Mouse (Mus musculus) embryonic facial prominence, embryonic 14.5 days (tissue): ENCODE measurements around the gene Slc4a4. TPM values are rescaled to one million over a fixed set of nuclear protein-coding genes. Genes with fewer than 3 reads are reported as not detected.
A peak's percentile ranks its signal among the peaks of the same experiment; 100 is the strongest.

Experiments
- ATAC-seq: fragments of 200-750 bp; cut with Nextera tagmentation; 2 replicates; pipeline ENCODE4 v1.8.0; 2017; ENCODE audit warnings: low read depth, moderate number of reproducible peaks, moderate TSS enrichment
- DNase-seq: peaks from one replicate; pipeline ENCODE4 v3.0.0-alpha.2; 2015; ENCODE audit warnings: low spot score
- H3K27ac ChIP-seq: fragments of 300-500 bp; sonication (generic); replicated peaks from 2 replicates; pipeline ENCODE4 v1.5.1; 2014; ENCODE audit warnings: low read depth, mild to moderate bottlenecking, low read length, moderate library complexity
- H3K27me3 ChIP-seq: fragments of 300-500 bp; sonication (generic); replicated peaks from 2 replicates; pipeline ENCODE4 v1.6.1; 2014; ENCODE audit warnings: low read length; ENCODE audit not compliant: control insufficient read depth, insufficient read depth
- H3K36me3 ChIP-seq: fragments of 300-500 bp; sonication (generic); 2 replicates; pipeline ENCODE4 v1.6.1; 2014; ENCODE audit warnings: low read length, mixed read lengths; ENCODE audit not compliant: control insufficient read depth, insufficient read depth
- H3K4me1 ChIP-seq: fragments of 300-500 bp; sonication (generic); 2 replicates; pipeline ENCODE4 v1.6.1; 2014; ENCODE audit warnings: antibody characterized with exemption, low read length; ENCODE audit not compliant: control insufficient read depth, insufficient read depth
- H3K4me2 ChIP-seq: fragments of 300-500 bp; sonication (generic); 2 replicates; pipeline ENCODE4 v1.6.1; 2014; ENCODE audit warnings: low read depth, mild to moderate bottlenecking, low read length, moderate library complexity, mixed read lengths
- H3K4me3 ChIP-seq: fragments of 300-500 bp; sonication (generic); 2 replicates; pipeline ENCODE4 v1.5.1; 2014; ENCODE audit warnings: low read depth, mild to moderate bottlenecking, low read length
- H3K9ac ChIP-seq: fragments of 300-500 bp; sonication (generic); 2 replicates; pipeline ENCODE4 v1.6.1; 2014; ENCODE audit warnings: low read depth, mild to moderate bottlenecking, low read length, moderate library complexity, mixed read lengths
- H3K9me3 ChIP-seq: fragments of 300-500 bp; sonication (generic); 2 replicates; pipeline ENCODE4 v1.6.1; 2016; ENCODE audit warnings: low read length; ENCODE audit not compliant: control insufficient read depth
- whole genome bisulfite sequencing: fragments of 180-500 bp; shearing (Covaris S2); extraction: QIAGEN DNeasy Blood & Tissue Kit; methylation state at CpG from one replicate; pipeline ENCODE4 v1.1.7; 2014; 5-methylcytosine and 5-hydroxymethylcytosine counted together
- polyA plus RNA-seq: library from polyadenylated mRNA; unstranded; fragments of >200 nt; fragmentation: Nextera tagmentation; extraction: Ambion mirVana; gene quantifications from 2 replicates; pipeline ENCODE4 v1.2.1, GENCODE M21; 2014

Gene Slc4a4
- polyA plus RNA-seq, 1 experiment from 2014 or later = 4.0 TPM

- H3K36me3 ChIP-seq = no peaks in the 10 kb centered on the region
- H3K9me3 ChIP-seq = no peaks in the 10 kb centered on the region
- H3K27me3 ChIP-seq = no peaks in the 10 kb centered on the region
- H3K4me1 ChIP-seq = no peaks in the 10 kb centered on the region
- WGBS = 79% methylated on average over 5 of the region's 5 CpGs
- H3K27ac ChIP-seq = no peak overlapping the region
- no peak overlapping the region for H3K4me2 ChIP-seq
- ATAC-seq (no peak), DNase-seq (no peak)
- H3K9ac ChIP-seq = no peak overlapping the region
- H3K4me3 ChIP-seq = no peak overlapping the region
These were observed 365.2 kb downstream of the Slc4a4 start for GRCm38 (mm10) chr5:89251806-89252205.

GRCm38 (mm10) chr5:89259804-89260492, 373.3 kb downstream of the Slc4a4 start:
- peak; percentile 53 for DNase-seq
- 87% methylated on average over 9 of the region's 9 CpGs for WGBS
- ATAC-seq = no peak
- Histone ChIP-seq H3K27ac (no peak overlapping the region), H3K4me3 (no peak overlapping the region), H3K27me3 (no peaks in the 10 kb centered on the region), H3K4me1 (peaks cover 3% of the 10 kb centered on the region; the same call in 1 of the 2 replicates), H3K9me3 (no peaks in the 10 kb centered on the region), H3K4me2 (no peak overlapping the region), H3K36me3 (no peaks in the 10 kb centered on the region), H3K9ac (no peak overlapping the region)

GRCm38 (mm10) chr5:89277049-89277448, 390.4 kb downstream of the Slc4a4 start:
- Histone ChIP-seq H3K9me3 (no peaks in the 10 kb centered on the region), H3K4me2 (no peak overlapping the region), H3K36me3 (no peaks in the 10 kb centered on the region), H3K27me3 (no peaks in the 10 kb centered on the region), H3K9ac (no peak overlapping the region), H3K4me3 (no peak overlapping the region), H3K27ac (no peak overlapping the region), H3K4me1 (no peaks in the 10 kb centered on the region)
- 90% methylated on average over 2 of the region's 2 CpGs for WGBS
- ATAC-seq (no peak), DNase-seq (no peak)

DNA sequence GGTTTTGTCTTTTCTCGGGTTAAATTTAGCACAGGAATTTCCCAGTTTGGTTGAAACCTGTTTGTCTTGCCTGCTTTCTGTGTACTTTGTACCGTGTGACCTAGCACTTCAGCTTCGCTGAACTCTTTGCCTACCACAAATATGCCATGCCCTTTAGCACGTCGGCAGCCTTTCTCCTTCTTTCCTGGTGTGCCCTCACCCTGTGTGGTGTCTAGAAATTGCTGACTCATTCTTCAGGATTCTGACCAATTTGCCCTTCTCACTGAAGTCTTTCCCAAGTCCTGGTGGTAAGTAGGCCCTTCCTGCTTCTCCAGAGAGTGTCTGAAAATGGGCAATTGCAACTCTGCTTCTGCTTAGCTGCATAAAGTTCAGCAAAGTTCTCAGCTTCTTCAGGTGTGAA, 391.0 kb downstream of the Slc4a4 start:
- no peak overlapping the region for H3K27ac ChIP-seq
- WGBS = 75% methylated on average over 5 of the region's 5 CpGs
- no peaks in the 10 kb centered on the region for H3K9me3 ChIP-seq
- DNase-seq (no peak), ATAC-seq (no peak)
- H3K36me3 ChIP-seq = no peaks in the 10 kb centered on the region
- no peaks in the 10 kb centered on the region for H3K4me1 ChIP-seq
- H3K27me3 ChIP-seq = no peaks in the 10 kb centered on the region
- no peak overlapping the region for H3K9ac ChIP-seq
- H3K4me3 ChIP-seq = no peak overlapping the region
- H3K4me2 ChIP-seq = no peak overlapping the region

DNA sequence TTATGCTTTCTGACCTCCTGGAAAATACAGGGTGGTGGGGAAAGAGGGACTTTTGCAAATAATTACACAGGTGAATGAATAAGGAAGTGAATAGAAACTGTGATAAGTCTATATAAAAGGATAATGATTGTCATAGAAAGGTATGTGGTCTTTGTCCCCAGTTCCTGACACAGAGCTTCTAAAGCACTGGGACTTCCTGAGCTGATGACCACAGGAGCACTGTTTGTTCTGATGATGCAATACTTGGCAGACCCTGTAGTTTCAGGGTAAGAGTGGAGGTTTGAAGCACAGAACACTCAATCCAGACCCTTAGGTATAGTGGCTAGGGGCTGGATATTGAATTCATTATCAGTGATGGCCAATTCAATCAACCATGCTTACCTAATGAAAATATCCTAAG, 391.7 kb downstream of the Slc4a4 start:
- ATAC-seq = no peak
- no peak overlapping the region for H3K4me2 ChIP-seq
- no peak for DNase-seq
- no peaks in the 10 kb centered on the region for H3K9me3 ChIP-seq
- no peak overlapping the region for H3K27ac ChIP-seq
- no peaks in the 10 kb centered on the region for H3K36me3 ChIP-seq
- H3K4me1 ChIP-seq = no peaks in the 10 kb centered on the region
- no peak overlapping the region for H3K4me3 ChIP-seq
- H3K27me3 ChIP-seq = no peaks in the 10 kb centered on the region
- H3K9ac ChIP-seq = no peak overlapping the region

DNA sequence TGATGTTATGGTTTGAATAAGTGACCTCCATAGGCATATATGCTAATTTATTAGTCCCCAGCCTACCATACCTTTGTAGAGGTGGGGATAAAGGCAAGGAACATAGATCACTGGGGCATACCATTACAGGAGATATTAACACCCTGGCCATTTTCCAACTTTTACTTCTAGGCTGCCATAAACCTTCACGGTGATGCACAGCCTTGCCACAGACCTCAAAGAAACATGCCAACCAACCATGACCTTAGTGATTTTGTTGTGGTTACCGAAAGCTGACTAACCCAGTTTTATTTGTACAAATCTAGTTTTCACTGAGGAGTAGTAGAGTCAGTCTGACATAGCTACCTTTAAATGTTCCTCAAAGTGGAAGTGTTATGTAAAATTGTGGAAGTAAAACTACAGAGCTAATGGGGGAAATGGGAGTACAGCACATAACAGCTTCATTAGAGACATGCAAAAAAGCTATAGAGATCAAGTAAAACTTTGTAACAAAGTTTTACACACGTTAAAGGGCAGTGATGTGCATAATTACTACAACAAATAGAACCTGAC, 393.8 kb downstream of the Slc4a4 start:
- WGBS = 67% methylated on average over 3 of the region's 3 CpGs
- Histone ChIP-seq H3K27me3 (no peaks in the 10 kb centered on the region), H3K27ac (no peak overlapping the region), H3K4me2 (no peak overlapping the region), H3K9ac (no peak overlapping the region), H3K9me3 (no peaks in the 10 kb centered on the region), H3K4me3 (no peak overlapping the region), H3K36me3 (no peaks in the 10 kb centered on the region), H3K4me1 (no peaks in the 10 kb centered on the region)
- DNase-seq (no peak), ATAC-seq (no peak)

Other genes with a start within 250 kb of the Slc4a4 start
- gene Grsf1, start 210.6 kb upstream of the Slc4a4 start, polyA plus RNA-seq = 64.1 and 64.6 TPM in 2 replicates
- gene Mob1b, start 166.0 kb upstream of the Slc4a4 start, polyA plus RNA-seq = 14.3 and 16.1 TPM in 2 replicates
- 36.9 and 41.6 TPM in 2 replicates for gene Dck, start 121.8 kb upstream of the Slc4a4 start, polyA plus RNA-seq